In genomic region chr15:84192058-84192791, GRCm38 (mm10) we compare ENCODE assay signal across 8 mouse cellular contexts. TPM values are rescaled to one million over a fixed set of nuclear protein-coding genes. Genes with fewer than 3 reads are reported as not detected.
DNase-seq lines count a peak whose midpoint lies in the region; ATAC-seq lines count a peak whose summit lies in the region.

Samm50 (plus strand) TSS chr15:84192241.

- no peaks in the 10 kb centered on the region for H3K27me3 ChIP-seq in hindbrain, embryonic 15.5 days

- ATAC-seq in hindbrain, embryonic 15.5 days (ENCODE audit: low FRiP score, low read depth): peak; percentile 99

- 6% methylated on average over 48 of the region's 48 CpGs for WGBS in hindbrain, embryonic 15.5 days

- H3K27ac ChIP-seq in hindbrain, embryonic 15.5 days (replicated peaks): peak within 1 kb of the TSS; percentile 89

- H3K36me3 ChIP-seq in hindbrain, embryonic 15.5 days: peaks cover 10% of the 10 kb centered on the region; the same call in 1 of the 2 replicates

- peak; percentile 93 for DNase-seq in T-cell, adult 2 months (ENCODE audit: low spot score)
- DNase-seq in cerebellum, postnatal 36 days: peak; percentile 89 to 91
- DNase-seq in frontal cortex, postnatal 36 days (ENCODE audit: low spot score in 2 of 2): peak; percentile 92 to 95
- DNase-seq in left cerebral cortex, adult 11 months (ENCODE audit: low spot score): peak; percentile 90
- DNase-seq in lung, postnatal 4 days: peak; percentile 93 to 94
- DNase-seq in retina, postnatal 7 days (ENCODE audit: low read depth, low spot score): peak; percentile 88
- DNase-seq in urinary bladder, adult 2 months (ENCODE audit: low spot score): peak; percentile 73

- peak within 1 kb of the TSS; percentile 83 for H3K9ac ChIP-seq in hindbrain, embryonic 15.5 days

- H3K4me2 ChIP-seq in hindbrain, embryonic 15.5 days: peak within 1 kb of the TSS; percentile 68

- H3K9me3 ChIP-seq in hindbrain, embryonic 15.5 days: no peaks in the 10 kb centered on the region

- peak within 1 kb of the TSS; percentile 88 for H3K4me3 ChIP-seq in hindbrain, embryonic 15.5 days

- peaks cover 15% of the 10 kb centered on the region for H3K4me1 ChIP-seq in hindbrain, embryonic 15.5 days (replicated peaks)

RNA-seq across cellular contexts. Expression of gene Samm50, which starts in this region (rescaled TPM):
- polyA plus RNA-seq in hindbrain, embryonic 15.5 days (2015; fragmentation: Nextera tagmentation; extraction: Ambion mirVana): 85.9 and 88.6 TPM in 2 replicates
- polyA plus RNA-seq in urinary bladder, adult 2 months (2012; rRNA removed): 15.2 and 28.2 TPM in 2 replicates

Comparison
In these comparisons a context has a peak if more than half of its experiments do, and no peak if none do; other contexts are left out.
1. Peak in every context shown above with its lines: DNase-seq, ATAC-seq, H3K4me3 ChIP-seq and H3K27ac ChIP-seq.